ENCODE assay signal across 10 mouse cellular contexts in genomic region chr2:104318881-104319280, GRCm38 (mm10).
A peak's percentile ranks its signal among the peaks of the same experiment; 100 is the strongest.
DNase-seq lines count a peak whose midpoint lies in the region; ATAC-seq lines count a peak whose summit lies in the region.
"Had no signal": no experiment of that assay in that cellular context is flagged by ENCODE, and none has a peak within 500 bp of the region (broad histone marks: within the 10 kb centered on the region; RNA-seq: fewer than 3 reads in every experiment).

No protein-coding gene starts in this region.

- DNase-seq in adrenal gland, postnatal 25 days: peak; percentile 20
- no peak for DNase-seq in adrenal gland, adult 8-10 months
- no peak for DNase-seq in neural tube, embryonic 10.5 days (ENCODE audit: extremely low spot score, low spot score)
- peak; percentile 65 to 75 for DNase-seq in left cerebral cortex, adult 9 months (ENCODE audit: low spot score in 2 of 2)
- peak; percentile 88 for DNase-seq in telencephalon, adult 2 months (ENCODE audit: low read depth, low spot score)
- DNase-seq in lung, postnatal 10 days: no peak

- no peaks in the 10 kb centered on the region for H3K36me3 ChIP-seq in neural tube, embryonic 13.5 days
- no peaks in the 10 kb centered on the region for H3K36me3 ChIP-seq in heart, embryonic 12.5 days
- H3K36me3 ChIP-seq: limb, embryonic 15.5 days had no signal

- no peak overlapping the region for H3K27ac ChIP-seq in neural tube, embryonic 13.5 days (replicated peaks)
- no peak overlapping the region for H3K27ac ChIP-seq in heart, embryonic 12.5 days (ENCODE audit: poor library complexity, severe bottlenecking)
- H3K27ac ChIP-seq: limb, embryonic 15.5 days had no signal

- no peak overlapping the region for H3K9ac ChIP-seq in neural tube, embryonic 13.5 days
- no peak overlapping the region for H3K9ac ChIP-seq in heart, embryonic 12.5 days
- H3K9ac ChIP-seq: limb, embryonic 15.5 days had no signal

- peak; percentile 62 for ATAC-seq in neural tube, embryonic 13.5 days (ENCODE audit: low read depth)
- no peak for ATAC-seq in heart, embryonic 12.5 days (ENCODE audit: insufficient number of reproducible peaks, low FRiP score)

- H3K27me3 ChIP-seq in neural tube, embryonic 13.5 days: no peaks in the 10 kb centered on the region
- no peaks in the 10 kb centered on the region for H3K27me3 ChIP-seq in heart, embryonic 12.5 days (replicated peaks)
- H3K27me3 ChIP-seq: limb, embryonic 15.5 days had no signal

- no peak overlapping the region for H3K4me2 ChIP-seq in neural tube, embryonic 13.5 days
- H3K4me2 ChIP-seq in heart, embryonic 12.5 days: no peak overlapping the region
- H3K4me2 ChIP-seq: limb, embryonic 15.5 days had no signal

- peaks cover 31% of the 10 kb centered on the region for H3K4me1 ChIP-seq in neural tube, embryonic 13.5 days (replicated peaks)
- no peaks in the 10 kb centered on the region for H3K4me1 ChIP-seq in heart, embryonic 12.5 days (replicated peaks)

- no peaks in the 10 kb centered on the region for H3K9me3 ChIP-seq in neural tube, embryonic 13.5 days
- no peaks in the 10 kb centered on the region for H3K9me3 ChIP-seq in heart, embryonic 12.5 days (replicated peaks)
- H3K9me3 ChIP-seq: limb, embryonic 15.5 days had no signal

- 52% methylated on average over 8 of the region's 8 CpGs for WGBS in neural tube, embryonic 13.5 days
- 52% methylated on average over 8 of the region's 8 CpGs for WGBS in heart, embryonic 12.5 days

- H3K4me3 ChIP-seq in neural tube, embryonic 13.5 days: no peak overlapping the region
- no peak overlapping the region for H3K4me3 ChIP-seq in heart, embryonic 12.5 days
- H3K4me3 ChIP-seq: limb, embryonic 15.5 days; myocyte had no signal

Comparison
In these comparisons a context has a peak if more than half of its experiments do, and no peak if none do; other contexts are left out.
1. DNase-seq: peak in adrenal gland, postnatal 25 days (single experiment), left cerebral cortex, adult 9 months (2 of 2) and telencephalon, adult 2 months (single experiment); none in adrenal gland, adult 8-10 months (single experiment), neural tube, embryonic 10.5 days (single experiment) and lung, postnatal 10 days (single experiment).